Mouse (Mus musculus) CD4-positive, CD25-positive, alpha-beta regulatory T cell, adult 4 months (primary cell): ENCODE measurements around the gene Tbata. TPM values are rescaled to one million over a fixed set of nuclear protein-coding genes. Genes with fewer than 3 reads are reported as not detected.

Experiments used
- ATAC-seq: one replicate; pipeline ENCODE4 v1.8.0; 2017
- polyA plus RNA-seq, 2 experiments: library from polyadenylated mRNA; unstranded; fragments of 100-300 nt; shearing (Covaris generic); gene quantifications; one replicate each; pipeline ENCODE4 v1.2.1; 2017

The Tbata gene
- polyA plus RNA-seq = not detected

DNA sequence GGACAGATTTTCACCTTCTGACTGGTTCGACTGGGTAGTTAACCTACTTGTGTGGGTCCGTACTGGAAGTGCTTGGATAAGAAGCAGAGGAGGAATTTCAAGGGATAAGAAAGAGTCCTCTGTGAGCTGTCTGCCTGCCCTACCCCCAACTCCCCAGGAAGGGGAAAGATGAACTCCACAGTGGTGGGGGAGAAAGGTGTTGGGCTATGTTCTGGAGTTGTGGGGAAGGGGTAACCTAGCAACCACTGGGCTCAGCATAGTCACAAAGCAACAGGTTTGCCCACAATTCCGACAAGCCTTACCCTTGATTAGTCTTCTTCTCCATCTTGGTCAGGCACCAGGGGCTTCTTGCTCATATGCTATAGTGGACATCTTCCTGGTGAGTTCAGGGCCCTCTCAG lies at the start of gene Tbata:
Tbata (plus strand) TSS at position 301 of the 400 bp plus-strand sequence.
- ATAC-seq = no peak

DNA sequence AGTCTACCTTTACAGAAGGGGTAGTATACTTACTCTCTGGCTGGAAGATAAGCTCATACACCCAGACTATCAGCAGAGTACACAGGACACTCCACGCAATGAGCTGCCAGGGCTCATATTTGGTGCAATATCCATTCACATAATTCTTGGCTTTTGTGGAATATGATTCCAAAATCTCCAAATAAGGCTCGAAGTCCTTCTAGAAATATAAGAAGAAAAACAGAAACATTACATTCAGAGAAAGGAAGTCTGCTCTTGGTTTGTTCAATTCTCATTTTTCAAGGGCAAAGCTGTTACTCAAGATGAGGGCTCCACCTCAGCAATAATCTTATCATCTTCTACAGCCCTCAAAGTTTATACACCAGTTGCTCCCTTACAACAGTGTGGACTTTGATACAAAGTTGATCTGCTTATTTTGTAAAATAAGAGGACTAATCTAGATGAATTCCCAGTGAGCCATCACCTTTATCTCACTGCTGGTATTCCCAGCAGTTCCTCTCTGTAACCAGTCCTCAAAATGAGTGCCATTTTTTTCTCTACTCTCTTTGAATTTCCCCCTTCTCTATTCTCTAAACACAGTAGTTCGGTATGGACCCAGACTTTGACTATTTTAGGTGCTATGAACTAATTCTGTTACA lies 48.4 kb upstream of the Tbata start:
- no peak for ATAC-seq

- ATAC-seq = no peak
Measured at GRCm38 (mm10) chr10:61124462-61124861, 47.3 kb upstream of the Tbata start.

- no peak for ATAC-seq
Measured at GRCm38 (mm10) chr10:61128701-61129365, 42.9 kb upstream of the Tbata start.

- ATAC-seq = no peak
Measured at GRCm38 (mm10) chr10:61130959-61131358, 40.8 kb upstream of the Tbata start.

DNA sequence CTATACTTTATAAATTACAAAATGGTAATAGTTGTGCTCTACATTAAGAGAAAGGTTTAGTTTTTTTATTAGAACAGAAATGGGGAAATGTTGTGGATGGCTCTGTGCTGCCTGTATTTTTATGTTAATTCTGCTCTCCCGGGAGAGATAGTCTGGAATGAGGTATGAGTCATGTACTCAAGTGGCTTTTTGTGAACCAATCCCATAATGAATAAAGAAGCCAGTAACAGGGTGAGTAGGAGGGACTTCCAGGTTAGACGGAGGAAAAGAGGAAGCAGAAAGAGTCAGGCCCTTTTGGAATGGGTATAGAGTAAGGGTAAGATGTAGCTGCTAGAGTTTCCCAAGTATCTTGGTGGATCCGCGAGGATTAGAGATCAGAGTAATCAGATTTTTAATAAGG lies 37.7 kb upstream of the Tbata start:
- no peak for ATAC-seq

- ATAC-seq = no peak
Measured at GRCm38 (mm10) chr10:61135226-61135839, 36.4 kb upstream of the Tbata start.

DNA sequence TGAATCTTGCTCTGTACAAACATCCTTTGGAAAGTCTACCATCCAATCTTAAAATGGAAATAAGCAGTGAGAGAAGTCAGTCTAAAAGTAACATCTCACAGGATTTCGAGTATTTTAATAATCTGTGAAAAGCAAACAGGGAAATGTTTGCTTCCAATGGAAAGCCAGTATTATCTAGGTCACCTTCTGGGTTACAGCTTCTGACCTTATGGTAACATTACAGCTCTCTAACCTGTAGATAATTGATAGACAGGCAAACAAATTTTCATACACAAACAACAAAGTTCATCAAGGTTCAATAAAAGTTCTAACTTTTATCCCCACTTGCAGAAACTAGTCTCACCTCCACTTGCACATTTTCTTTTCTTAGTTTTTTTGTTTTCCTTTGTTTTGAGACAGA lies 34.2 kb upstream of the Tbata start:
- ATAC-seq = no peak

DNA sequence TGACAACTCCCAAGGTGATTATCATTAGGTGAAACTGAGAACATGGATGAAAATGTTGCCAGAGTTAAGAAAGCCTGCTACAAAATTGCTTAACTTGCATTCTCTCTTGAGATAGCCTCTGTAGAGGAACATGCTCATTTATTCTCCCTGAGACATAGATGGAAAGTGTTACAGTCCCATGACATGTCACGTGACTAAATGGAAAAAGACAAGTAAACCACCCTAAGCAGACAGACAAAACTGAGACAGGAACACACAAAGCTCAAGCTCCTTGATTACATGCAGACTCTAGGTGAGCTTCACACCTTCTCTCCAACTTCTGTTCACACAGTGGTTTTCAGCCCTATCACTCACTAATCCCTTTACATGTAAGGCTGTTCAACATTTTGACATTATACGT lies 28.4 kb upstream of the Tbata start:
- no peak for ATAC-seq

GRCm38 (mm10) chr10:61145766-61146118 lies 26.0 kb upstream of the Tbata start:
- no peak for ATAC-seq

- peak; percentile 51 for ATAC-seq
Measured at GRCm38 (mm10) chr10:61146119-61146806, 25.5 kb upstream of the Tbata start.

GRCm38 (mm10) chr10:61146807-61147156 lies 25.0 kb upstream of the Tbata start:
- peak; percentile 4 for ATAC-seq

DNA sequence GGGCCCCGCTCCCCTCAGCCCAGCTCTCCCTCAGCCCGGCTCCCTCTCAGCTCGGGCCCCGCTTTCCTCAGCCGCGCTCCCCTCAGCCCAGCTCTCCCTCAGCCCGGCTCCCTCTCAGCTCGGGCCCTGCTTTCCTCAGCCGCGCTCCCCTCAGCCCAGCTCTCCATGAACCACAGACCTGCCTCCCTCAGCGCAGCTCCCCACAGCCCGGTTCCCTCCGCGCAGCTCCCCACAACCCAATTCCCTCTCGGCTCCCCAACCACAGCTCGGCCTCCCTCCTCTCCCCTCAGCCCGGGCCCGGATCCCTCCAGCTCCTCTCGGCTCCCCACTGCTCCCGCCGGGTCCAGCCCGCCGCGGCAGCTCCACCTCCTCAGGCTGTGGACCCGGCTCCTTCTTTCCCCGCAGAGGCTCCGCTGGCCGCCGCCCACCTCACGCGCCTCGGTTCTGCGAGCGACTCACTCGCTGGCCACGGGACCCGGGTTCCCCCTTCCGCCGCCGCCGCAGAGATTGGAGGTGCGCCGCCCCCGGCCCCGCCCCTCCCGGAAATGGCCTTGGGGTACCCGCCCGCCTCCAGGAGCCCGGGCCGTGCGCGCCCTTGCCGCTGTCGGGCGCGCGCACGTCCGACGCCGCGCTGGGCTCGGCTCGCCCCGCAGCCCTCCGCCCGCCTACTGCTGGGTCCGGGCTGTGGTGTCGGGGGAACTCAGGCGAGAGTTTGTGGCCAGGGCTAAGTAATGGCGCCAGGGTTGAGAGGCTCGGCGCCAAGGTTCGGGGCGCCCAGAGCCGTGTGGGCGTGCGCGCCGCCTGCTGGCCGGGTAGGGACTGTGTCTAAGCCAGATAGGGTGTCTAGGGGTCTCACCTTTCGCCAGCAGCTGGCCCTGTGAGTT lies 24.4 kb upstream of the Tbata start, which contains the start of gene Sgpl1:
Sgpl1 (minus strand) TSS at position 547 of the 884 bp plus-strand sequence.
- ATAC-seq = peak; percentile 78

- ATAC-seq = no peak
Measured at GRCm38 (mm10) chr10:61149476-61149875, 22.3 kb upstream of the Tbata start.

DNA sequence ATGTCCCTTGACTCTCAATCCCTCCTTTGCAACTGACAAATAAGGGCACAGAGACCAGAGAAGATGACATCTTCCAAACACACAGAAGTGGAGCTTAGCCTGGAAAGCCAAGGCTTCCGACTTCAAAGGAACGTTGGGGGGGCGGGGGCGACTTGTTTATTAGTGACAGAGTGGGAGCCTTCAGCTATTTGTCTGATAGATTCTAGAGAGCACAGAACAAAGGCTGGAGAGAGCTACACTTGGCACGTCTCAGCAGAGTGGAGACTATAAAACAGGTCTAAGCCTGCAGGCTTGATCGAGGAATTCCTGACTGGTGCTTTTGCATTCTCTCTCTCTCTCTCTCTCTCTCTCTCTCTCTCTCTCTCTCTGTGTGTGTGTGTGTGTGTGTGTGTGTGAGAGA lies 21.1 kb upstream of the Tbata start:
- no peak for ATAC-seq

DNA sequence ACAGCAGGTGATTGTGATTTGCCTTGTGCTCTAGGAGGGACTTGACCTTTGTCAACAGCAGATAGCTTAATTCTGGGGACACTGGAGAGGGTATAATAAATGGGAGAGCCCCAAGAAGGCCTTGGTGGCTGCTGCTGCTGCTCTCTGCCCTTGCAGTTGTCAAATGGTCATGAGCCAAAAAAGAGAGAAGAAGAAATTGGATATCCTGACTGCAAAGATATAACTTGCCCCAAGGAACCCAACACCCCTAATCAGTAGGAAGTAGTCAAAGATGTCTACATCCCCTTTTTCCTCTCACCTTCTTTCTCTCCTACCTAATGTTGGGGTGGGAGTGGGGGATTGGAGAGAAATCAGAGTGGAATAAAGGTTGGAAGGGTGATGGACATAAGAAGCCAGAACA lies 19.6 kb upstream of the Tbata start:
- ATAC-seq = no peak

DNA sequence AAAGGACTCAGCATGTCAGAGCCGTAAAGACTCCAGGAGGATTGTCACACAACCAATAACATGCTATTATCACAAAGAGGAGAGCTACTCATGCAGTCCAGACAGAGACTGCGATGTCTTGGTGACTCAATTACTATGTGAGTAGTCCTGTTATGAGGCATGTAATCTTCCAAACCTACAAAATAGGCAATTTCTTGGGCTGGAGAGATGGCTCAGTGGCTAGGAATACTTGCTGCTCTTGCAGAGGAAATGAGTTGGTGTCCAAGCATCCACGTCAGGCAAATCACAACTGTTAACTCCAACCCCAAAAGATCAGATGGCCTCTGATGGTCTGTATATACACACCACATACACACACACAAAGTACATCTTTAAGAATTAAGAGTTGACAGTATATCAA lies 16.1 kb upstream of the Tbata start:
- no peak for ATAC-seq

- no peak for ATAC-seq
Measured at GRCm38 (mm10) chr10:61156453-61156852, 15.3 kb upstream of the Tbata start.

- no peak for ATAC-seq
Measured at GRCm38 (mm10) chr10:61158594-61158993, 13.2 kb upstream of the Tbata start.

- no peak for ATAC-seq
Measured at GRCm38 (mm10) chr10:61160089-61160488, 11.7 kb upstream of the Tbata start.

DNA sequence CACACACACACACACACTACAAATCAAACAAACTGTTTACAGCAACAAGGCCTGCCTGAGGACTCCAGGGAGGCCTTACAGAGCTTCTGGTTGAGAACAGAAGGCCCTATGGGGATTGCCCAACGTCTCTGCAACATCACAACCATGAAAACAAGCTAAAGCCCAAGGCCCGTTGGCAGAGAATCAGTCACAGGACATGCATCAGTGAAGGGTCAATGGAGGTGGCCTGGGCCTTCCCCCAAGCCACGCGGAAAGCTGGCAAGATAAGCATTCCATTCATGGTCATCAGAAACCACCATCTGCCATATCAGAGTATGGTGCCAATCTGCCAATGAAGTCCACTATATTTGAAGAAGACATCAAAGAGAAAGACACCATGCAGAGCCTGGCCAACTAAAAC lies 11.1 kb upstream of the Tbata start:
- ATAC-seq = no peak

GRCm38 (mm10) chr10:61162366-61162765 lies 9.4 kb upstream of the Tbata start:
- no peak for ATAC-seq
